Mouse (Mus musculus): ENCODE data around the gene Hlf. TPM values are rescaled to one million over a fixed set of nuclear protein-coding genes. Genes with fewer than 3 reads are reported as not detected.

Hlf gene
- total RNA-seq, 2 experiments from 2014 or later, result 2.3 to 10.2 TPM

GRCm38 (mm10) chr11:90347667-90348459 is 42.8 kb downstream of the Hlf start:
- ATAC-seq (replicated peaks; ENCODE audit: poor library complexity, severe bottlenecking), result peak; percentile 12; the same call in 1 of the 2 replicates

GRCm38 (mm10) chr11:90345746-90346145 is 44.9 kb downstream of the Hlf start:
- no peak for ATAC-seq (replicated peaks; ENCODE audit: poor library complexity, severe bottlenecking)

- ATAC-seq (replicated peaks; ENCODE audit: poor library complexity, severe bottlenecking), result no peak
Measured at GRCm38 (mm10) chr11:90342858-90343257, 47.8 kb downstream of the Hlf start.

DNA sequence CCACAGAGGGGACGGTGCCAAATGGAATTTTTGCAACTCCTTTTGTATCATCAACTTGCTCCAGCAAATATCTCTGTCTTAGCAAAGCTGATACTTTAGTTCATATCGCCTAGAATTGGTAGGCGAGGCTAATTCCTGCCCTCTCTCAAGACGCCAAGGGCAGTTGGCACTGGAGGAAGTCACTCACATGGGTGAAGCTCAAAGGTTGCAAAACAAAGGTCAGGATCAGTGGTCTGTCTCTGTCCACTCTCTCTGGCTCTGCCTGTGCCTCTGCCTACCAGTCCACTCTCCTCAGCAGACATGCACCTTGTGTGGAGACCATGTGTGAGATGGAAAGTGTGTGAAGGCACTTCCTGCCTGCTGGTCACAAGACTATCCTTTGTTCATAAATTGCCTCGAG is 48.4 kb downstream of the Hlf start:
- ATAC-seq (replicated peaks; ENCODE audit: poor library complexity, severe bottlenecking), result no peak

DNA sequence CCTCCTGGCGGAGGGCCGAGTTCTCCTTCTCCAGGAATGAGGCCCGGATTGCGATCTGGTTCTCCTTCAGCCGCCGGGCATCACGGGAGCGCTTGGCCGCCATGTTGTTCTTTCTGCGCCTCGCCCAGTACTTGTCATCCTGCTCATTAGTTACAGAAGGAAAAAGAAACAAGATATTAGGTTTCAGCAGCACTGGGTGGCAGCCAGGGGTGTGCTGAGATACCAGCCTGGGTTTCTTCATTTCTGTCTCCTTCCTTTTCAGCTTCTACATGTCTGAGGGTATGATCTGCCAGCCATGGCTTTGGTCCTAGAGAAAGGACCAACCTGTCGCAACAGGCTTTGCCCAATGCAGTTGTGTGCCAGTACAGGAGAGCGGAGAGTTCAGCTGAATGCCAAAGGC is 49.9 kb downstream of the Hlf start:
- ATAC-seq (replicated peaks; ENCODE audit: poor library complexity, severe bottlenecking), result no peak

- ATAC-seq (replicated peaks; ENCODE audit: poor library complexity, severe bottlenecking), result no peak
Measured at GRCm38 (mm10) chr11:90334816-90335215, 55.9 kb downstream of the Hlf start.

GRCm38 (mm10) chr11:90332737-90333136 is 58.0 kb downstream of the Hlf start:
- no peak for ATAC-seq (replicated peaks; ENCODE audit: poor library complexity, severe bottlenecking)

GRCm38 (mm10) chr11:90330202-90330694 is 60.4 kb downstream of the Hlf start:
- ATAC-seq (replicated peaks; ENCODE audit: poor library complexity, severe bottlenecking), result no peak

GRCm38 (mm10) chr11:90326836-90327235 is 63.9 kb downstream of the Hlf start:
- ATAC-seq (replicated peaks; ENCODE audit: poor library complexity, severe bottlenecking), result no peak

DNA sequence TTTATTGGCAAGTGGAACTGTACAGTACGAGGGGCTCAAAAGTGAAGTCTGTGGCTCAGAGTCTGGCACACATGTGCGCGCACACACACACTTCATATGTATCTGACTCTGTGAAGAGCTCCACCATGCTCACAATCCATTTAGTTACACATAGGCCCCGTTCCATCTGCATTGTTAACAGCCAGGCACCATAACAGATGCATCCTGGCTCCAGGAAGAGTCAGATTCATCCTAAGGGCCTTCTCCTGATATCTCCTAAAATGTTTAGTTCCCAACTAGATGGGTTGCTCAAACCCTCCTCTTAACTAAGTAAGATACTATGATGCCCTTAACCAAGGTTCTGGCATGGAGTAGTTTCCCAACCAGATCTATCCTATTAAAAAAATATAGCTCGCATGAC is 64.5 kb downstream of the Hlf start:
- no peak for ATAC-seq (replicated peaks; ENCODE audit: poor library complexity, severe bottlenecking)

DNA sequence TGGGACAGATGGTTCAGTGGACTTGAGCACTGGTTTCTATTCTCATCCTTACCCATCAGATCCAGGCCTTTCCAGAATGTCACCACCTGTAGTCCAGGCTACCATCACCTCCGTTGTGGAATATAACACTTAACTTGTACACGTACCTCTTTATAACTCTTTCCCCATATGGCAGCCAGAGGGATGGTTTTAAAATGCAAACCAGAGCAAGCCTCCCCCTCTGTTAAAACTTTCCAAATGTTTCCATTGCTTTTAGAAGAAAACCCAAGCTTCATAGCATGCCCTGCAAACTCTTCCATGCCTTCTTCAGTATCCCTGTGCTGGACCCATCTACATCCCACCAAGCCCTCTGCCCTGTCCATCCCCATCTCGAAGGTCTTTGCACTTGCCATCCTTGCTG is 66.1 kb downstream of the Hlf start:
- ATAC-seq (replicated peaks; ENCODE audit: poor library complexity, severe bottlenecking), result no peak

DNA sequence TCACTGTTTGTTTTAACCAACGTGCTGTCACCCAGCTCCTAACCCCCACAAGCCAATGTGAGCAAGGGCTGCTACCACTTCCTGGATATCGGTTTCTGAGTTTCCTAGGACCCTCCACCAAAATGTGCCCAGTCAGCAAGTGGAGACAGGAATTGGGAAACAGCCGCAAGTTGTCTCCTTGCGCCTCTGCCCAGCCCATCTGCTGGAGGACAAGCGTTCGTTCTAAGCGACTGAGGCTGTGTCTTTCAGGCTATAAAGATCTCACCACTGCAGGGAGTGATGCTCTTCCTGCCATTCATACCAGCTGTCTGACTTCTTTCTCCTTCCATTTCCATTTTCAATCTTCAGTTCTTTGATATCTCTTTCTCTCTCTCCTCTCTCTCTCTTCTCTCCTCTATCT is 69.8 kb downstream of the Hlf start:
- ATAC-seq (replicated peaks; ENCODE audit: poor library complexity, severe bottlenecking), result no peak

DNA sequence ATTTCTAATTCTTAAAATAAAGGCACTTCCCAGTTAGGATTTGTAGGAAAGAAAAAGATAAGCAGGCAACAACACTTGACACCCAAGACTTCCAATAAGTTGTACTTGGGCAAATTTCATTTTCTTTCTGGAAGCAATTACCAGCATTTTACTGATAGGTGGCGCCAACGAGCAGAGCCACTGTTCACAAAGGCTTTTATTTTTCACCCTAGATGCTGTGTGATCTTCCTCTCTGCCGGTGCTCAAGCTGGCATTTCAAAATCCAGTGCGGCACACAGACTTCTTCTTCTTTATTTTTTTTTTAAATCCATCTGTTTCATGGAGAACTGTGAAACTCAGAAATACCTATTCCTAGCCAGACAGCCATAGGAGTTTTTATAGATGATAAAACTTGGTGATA is 73.2 kb downstream of the Hlf start:
- ATAC-seq (replicated peaks; ENCODE audit: poor library complexity, severe bottlenecking), result peak; percentile 66

DNA sequence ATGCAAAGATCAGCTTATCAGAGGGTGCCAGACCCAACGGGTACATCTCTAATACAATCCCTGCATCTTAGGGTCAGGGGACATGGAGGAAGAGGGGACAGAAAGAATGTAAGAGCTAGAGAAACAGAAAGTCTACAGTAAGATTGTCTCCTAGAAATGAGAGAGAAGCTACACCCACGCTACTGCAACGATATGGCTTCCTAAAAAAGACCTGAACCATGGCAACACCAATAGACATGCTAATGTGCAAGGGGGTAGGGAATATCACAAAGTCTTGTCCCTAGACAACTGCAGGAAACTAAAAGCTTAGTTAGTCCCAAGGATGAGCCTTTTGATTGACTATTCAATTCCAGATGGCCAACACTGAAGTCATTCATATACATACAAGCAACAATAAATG is 76.1 kb downstream of the Hlf start:
- ATAC-seq (replicated peaks; ENCODE audit: poor library complexity, severe bottlenecking), result no peak

DNA sequence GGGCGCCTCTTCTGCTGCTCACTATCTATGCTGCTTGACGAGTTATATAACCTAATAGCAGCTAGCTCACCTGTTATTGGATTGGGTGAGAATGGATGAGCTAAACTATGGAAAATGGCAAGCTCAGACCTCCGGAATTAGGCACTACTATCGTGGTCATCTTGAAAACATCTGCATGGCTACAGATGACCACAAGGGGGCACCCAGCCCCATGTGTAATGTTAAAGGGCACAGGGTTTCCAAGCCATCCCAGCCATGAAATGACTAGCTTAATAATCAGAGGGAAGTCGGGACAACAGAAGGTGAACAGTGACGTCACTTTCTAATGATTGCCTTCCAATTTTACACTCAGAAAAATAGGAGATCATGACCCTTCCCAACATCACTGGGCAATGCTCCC is 83.7 kb downstream of the Hlf start:
- ATAC-seq (replicated peaks; ENCODE audit: poor library complexity, severe bottlenecking), result peak; percentile 89

DNA sequence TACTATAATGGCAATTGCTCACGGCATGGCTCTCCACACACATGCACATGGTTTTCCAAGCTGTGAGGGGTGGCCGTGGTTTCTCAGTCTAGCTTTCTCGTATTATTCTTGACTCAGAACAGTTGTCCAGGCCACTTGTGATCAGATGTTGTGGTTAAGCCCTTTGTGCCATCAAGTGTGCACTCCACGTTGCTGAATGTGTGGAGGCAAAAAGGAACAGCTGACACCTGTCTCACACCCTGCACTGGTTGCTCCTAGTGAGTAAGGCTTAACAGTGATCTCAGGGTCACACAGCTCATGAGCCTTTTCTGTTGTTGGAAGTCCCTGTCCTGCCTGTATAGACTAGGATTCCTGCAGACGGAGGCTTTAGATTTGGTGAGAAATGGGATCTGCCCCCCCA is 84.6 kb downstream of the Hlf start:
- ATAC-seq (replicated peaks; ENCODE audit: poor library complexity, severe bottlenecking), result no peak

- no peak for ATAC-seq (replicated peaks; ENCODE audit: poor library complexity, severe bottlenecking)
Measured at GRCm38 (mm10) chr11:90294622-90295021, 96.1 kb downstream of the Hlf start.

DNA sequence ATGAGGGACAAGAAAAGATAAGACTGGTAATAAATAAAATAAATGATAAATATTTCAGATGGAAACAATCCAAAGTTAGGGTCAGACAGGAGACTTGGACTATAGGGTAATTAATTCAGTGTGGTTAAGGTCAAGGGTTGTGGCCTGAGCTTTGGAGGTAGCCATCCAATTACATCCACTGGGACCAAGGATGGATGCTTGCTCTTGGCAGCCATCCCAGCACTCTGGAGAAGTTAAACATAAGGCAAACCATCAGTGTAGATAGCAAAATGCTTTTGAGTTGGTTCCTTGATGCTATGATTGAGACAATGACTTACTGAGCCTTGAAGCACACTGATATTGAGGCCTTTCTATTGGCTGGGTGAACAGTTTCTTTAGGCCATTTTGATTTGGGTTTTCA is 97.9 kb downstream of the Hlf start:
- no peak for ATAC-seq (replicated peaks; ENCODE audit: poor library complexity, severe bottlenecking)

DNA sequence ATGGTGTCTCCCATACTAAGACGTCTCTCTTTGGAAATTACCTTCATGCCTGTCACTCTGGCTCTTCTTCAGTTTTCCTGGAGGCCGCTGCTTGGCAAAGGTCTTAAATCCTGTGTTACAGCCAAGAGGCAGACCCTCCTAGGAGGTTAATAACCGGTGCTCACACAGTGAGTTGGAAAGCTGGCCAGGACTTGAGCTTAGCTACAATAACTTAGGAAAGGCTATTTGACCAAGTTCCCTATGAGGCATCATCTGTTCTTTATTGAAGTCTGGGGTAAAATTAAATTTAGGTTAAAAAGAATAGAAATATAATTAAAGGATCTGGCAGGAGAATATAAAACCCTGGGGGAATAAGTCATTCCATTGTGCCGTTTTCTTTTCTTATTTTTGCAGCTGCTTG is 99.5 kb downstream of the Hlf start:
- ATAC-seq (replicated peaks; ENCODE audit: poor library complexity, severe bottlenecking), result no peak

GRCm38 (mm10) chr11:90286550-90287154 is 104.0 kb downstream of the Hlf start:
- no peak; the same call in 1 of the 2 replicates for ATAC-seq (replicated peaks; ENCODE audit: poor library complexity, severe bottlenecking)

Measured in granulocyte monocyte progenitor cell, adult 5-6 weeks (primary cell).